Mouse (Mus musculus) thymus, postnatal 25 days (tissue): ENCODE data around the gene Osbpl11.
A peak's percentile ranks its signal among the peaks of the same experiment; 100 is the strongest.

ENCODE experiments used
- DNase-seq: peaks from one replicate; pipeline ENCODE4 v3.0.0; 2022

Gene Osbpl11

DNA sequence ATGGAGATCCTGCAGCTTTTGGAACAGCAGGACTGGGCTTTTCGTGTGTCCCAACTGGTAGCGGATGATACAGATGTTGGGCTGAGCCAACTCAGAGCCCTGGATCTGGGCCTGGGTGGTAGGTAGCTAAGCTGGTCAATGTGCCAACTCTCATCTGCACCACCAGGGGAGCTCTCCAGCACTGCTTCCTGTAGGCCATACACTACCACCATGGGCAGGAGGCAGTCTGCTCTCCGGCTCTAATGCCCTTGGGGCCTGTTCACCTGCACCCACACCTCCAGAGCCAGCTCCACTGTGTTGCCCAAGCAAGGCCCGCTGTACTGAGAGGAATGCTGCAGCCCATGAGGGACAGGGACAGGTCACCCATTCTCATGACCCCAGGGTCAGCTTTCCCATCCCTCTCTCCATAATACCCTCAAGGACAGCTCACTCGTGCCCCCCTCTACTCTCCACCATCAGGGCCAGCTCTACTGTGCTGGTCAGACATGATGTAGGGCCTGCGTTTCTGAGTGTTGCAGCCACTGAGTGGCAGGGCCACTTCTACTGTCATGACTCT lies 59.3 kb downstream of the Osbpl11 start:
- DNase-seq = peak; percentile 25

DNA sequence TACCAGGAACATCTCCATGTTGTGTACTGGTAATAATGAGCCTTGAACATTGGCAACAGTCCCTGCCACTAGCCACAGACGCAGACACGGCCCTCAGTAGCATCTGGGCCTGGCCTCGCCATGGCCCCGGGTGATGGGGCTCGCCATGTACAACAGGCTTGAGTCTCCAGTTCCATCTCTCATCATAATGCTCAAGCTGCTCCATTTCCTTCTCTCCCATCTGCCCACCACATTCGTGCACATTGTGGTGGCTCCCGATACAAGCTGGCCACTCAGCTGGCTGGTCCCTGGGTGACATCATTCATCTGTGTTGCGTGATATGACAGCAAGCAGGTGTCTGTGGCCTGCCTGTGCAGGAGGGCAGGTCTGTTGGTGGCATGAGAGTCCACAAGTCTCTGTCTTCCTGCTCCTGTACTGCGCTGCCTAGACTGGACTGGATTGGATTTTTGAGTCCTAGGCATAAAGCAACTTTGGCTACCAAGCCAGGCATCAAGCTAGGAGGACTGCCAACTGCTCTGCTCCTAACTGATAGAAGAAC lies 60.1 kb downstream of the Osbpl11 start:
- no peak for DNase-seq

DNA sequence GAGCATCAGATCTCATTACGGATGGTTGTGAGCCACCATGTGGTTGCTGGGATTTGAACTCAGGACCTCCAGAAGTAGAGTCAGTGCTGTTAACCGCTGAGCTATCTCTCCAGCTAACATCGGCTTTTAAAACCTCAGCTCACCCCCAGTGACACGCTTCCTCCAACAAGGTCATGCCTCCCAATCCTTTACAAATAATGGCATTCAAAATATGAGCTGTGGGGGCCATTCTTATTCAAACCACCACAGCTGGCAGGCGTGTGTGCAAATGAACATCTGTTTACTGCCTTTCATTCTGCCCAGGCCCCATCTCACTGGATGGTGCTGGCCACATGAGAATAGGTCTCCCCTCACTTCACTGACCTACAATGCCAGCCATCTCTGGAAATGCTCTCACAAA lies 61.7 kb downstream of the Osbpl11 start:
- DNase-seq = no peak

DNA sequence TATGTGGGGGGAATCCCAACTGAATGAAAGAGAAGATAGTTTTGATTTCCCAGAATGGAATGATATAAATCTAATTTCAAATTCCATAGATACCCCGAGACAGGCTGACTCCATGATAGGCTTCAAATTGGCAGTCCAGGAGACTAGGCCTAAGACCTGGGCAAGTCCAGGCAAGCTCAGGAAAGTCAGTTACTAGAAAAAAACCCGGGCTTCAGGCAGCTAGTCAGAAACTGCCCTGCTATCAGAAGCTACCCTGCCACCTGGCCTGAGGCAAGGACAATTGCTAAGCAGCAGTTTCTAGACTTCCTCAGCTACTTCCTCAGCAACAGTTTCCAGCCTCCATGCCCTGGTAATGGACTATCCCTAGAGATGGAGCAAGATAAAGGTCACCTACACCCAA lies 62.1 kb downstream of the Osbpl11 start:
- no peak for DNase-seq

DNA sequence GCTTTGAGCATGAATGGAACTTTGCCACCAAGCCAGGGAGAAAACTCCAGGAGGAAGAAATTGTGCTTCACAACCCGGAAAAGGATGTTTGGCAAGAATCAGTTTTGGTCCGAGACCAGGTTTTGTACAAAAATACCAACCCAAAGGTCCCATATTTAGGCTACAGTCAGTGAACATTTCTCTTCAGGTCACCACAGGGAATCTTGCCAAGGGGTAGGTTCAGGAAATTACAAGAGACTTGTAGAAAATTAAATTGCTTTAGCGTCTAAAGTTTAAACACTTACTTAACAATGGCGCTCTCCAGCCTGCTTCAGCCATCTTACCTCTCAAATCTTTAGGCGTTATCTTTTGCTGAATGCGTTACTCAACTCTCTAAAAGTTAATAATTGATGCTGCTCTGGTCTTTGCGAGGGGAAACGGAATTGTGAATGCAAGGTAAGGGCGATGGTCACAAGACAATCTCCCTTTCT lies 65.8 kb downstream of the Osbpl11 start:
- no peak for DNase-seq

DNA sequence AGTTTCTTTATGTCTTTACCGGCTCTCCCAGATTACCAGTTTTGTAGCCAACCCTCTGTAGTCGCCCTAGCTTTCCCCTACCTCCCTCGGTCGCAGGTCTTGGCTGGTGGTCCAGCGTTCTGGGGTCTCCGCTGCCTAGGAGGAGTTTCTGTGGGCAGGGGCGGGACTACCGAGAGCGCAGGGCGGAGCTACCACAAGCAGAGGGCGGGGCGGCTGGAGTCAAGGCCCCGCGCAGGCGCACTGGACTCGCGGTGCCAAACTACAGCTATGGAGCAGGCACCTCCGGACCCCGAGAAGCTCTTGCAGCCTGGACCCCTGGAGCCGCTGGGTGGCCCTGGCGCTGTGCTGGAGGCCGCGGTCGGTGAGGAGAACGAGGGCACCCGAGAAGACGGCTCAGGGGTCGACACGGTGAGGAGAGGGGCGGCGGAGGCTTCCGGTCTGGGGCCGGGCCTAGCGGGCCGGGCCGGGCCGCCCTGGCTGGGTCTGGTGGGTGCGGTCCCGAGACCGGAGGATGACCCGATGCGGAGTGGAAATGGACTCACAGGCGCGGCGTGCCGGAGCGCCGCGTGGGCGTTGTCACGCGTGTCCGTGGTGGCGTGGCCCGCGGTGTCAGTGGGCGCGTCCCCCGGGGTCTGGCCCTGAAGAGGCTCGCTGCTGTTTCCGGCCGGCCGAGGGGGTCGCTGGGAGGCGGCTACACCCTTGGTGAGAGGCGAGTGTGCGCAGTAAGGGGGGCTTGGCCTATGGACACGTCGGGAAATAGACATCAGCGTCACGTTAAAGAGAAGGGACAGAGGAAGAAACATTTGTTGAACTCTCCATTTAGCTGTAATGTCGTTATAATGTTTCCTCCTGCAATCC lies 66.6 kb downstream of the Osbpl11 start, which contains the start of gene Snx4:
Gene Snx4, plus strand, starts transcription at position 249 of the 858 bp plus-strand sequence.
- peak; percentile 96 for DNase-seq

DNA sequence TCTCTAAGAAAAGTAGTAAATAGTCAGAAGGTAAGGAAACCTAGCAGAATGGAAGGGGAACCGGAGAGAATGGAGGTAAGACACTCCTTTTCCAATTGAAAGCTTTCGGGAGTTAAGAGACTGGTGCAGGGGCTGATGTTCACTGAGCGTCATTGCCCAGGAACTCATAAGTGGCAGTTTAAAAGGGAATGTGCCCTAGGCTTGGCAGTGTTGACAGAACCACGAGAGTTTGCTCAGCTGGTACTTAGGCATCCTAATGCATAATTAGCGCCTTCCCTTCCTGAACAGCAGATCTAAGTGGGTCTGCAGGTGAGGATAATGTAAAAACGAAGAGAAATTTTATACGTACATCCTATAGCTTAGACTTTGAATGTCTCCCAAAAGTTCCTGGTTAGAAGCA lies 70.7 kb downstream of the Osbpl11 start:
- DNase-seq = no peak

DNA sequence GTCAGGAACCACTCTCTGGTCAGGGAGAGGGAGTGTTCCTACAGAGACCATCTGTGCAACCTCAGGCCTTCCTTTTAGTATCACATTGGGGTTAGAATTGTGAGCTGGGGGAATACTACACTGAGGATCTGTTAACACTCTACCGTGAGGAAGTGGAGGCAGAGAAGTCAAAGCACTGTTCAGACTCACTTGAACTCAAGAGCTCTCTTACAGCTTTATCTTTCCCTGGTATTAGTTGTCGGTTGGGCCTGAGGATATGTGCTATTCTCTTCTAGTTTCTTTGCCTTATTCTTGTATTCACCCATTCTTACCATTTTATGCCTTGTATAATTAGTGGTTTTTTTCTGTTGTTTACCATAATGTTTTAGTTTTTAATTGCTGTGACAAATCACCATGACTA lies 73.7 kb downstream of the Osbpl11 start:
- DNase-seq = no peak

DNA sequence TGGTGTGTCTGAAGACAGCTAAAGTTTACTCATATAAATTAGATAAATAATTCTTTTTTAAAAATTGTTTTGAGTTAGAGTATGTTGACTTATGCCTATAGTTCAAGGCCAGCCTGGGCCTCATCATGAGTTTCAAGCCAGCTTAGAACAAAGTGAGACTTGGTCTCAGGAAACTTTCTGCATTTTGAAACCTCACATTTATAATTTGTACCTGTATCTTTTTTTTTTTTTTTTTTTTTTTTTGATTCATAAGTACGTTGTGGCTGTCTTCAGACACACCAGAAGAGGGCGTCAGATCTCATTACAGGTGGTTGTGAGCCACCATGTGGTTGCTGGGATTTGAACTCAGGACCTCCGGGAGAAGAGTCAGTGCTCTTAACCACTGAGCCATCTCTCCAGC lies 75.0 kb downstream of the Osbpl11 start:
- DNase-seq = no peak

DNA sequence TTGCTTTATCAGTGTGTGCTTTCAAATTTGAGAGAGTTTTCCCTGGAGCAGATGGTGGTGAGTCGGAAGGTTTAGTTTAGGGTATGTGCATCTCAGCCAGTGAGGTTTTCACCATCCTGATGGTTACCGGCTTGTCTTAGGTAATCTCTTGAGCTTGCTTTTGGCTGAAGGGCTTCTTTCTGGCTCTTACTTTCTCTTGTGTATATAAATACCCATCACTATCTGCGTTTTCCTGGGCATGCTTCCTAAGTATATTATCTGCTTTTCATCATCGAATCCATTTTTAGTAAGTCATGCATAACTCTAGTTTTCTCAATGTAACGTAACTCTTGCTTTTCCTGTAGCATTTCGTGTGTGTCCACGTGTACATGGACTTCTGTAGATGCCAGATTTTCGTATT lies 76.0 kb downstream of the Osbpl11 start:
- no peak for DNase-seq

DNA sequence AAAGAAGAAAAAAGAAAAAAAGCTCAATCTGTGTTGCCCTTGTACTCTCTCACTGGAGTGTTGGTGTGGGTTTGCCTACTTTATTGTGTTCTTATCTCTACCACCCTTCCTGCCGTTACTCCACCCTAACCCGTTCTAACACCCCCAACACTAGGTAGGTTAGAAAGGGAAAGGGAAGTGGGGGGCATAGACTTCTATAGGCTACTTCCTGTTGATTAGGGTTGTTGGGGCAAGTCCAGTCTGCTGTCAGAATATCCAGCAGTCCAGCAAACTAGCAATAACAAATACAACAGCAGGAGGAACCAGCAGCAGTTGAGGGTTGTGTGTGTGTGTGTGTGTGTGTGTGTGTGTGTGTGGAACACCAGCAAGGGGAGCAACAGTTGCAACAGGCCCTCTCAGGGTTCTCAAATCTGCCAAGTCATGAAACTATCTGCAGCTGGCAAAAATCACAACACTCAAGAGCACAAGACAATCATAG lies 76.8 kb downstream of the Osbpl11 start:
- peak; percentile 14 for DNase-seq

DNA sequence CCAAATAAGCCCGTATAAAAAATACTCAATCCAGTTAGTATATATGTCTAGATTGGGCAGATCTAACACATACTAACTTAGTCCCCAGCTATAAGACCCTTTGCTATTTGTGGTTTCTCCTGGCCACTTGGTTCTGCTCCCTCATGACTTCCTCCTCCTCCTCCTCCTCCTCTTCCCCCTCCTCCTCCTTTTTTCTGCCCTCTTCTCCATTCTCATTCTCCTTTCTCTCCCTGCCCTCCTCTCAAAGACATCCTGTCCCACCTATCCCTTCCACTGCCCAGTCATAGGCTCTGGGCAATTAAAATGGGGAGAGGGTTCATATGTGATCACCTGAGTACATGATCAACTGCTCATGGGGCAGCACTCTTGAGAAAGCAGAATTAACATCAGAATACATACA lies 77.2 kb downstream of the Osbpl11 start:
- DNase-seq = no peak

DNA sequence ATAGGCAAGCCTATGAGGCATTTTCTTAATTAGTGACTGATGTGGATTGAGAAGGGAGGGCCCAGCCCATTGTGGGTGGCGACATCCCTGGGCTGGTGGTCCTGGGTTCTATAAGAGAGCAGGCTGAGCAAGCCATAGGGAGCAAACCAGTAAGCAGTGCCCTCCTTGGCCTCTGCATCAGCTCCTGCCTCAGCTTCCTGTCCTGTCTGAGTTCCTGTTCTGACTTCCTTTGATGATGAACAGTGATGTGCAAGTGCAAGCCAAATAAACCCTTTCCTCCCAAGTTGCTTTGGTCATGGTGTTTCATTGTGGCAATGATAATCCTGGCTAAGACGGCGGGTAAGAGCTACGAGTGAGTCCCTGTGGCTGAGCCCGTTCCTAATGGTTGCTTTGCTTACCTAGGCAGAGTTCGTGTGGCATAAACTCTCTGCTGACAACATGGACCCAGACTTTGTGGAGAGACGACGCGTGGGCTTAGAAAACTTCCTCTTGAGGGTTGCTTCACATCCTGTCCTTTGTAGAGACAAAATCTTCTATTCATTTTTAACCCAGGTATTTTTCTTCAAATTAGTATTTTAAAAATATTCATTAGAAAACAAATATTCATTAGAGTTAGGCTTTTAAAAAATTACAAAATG lies 82.9 kb downstream of the Osbpl11 start:
- DNase-seq = peak; percentile 10

DNA sequence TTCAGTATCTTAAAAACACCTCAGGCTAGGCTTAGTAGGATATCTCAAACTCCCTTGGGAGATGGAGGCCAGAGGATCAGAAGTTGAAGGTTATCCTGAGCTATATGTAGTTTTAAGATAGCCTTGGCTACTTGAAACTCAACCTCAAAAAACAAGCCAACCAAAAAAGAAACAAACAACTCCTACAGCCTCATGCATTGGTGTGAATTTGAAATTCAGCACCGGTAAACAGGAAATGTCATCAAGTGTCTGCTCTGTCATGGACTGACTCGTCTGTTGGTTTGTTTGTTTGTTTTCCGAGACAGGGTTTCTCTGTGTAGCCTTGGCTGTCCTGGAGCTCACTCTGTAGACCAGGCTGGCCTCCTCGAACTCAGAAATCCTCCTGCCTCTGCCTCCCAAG lies 87.0 kb downstream of the Osbpl11 start:
- no peak for DNase-seq

DNA sequence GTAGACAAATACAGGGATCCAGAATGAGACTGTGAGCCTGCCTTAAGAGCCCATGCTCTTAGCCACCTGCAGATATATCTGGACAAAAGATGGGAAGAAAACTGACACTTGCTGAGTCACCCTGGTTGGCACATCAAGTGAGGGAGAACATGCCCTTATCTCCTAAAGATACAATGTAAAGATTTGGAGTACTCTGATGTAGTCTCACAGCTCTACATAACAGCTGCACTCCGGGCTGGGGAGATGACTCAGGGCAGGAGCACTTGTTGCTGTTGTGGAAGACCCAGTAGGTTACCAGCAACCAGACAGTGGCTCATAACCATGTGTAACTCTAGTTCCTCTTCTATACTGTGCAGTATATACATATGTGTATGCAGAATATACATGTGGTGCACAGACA lies 98.2 kb downstream of the Osbpl11 start:
- no peak for DNase-seq

DNA sequence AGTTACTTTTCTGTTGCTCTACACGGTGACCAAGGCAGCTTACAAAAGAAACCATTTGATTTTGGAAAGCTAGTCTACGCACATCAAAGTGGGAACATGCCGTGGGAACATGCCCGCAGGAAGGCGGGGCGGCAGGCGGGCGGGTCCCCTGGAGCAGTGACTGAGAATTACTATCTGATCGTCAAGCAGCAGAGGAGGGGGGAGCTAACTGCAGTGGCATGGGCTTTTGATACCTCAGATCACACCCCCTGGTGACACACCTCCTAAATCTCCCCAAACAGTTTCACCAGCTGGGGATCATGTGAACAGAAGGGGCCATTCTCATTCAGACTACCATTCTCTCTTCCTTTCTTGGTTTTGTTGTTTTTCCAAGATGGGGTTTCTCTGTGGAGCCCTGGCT lies 103.7 kb downstream of the Osbpl11 start:
- no peak for DNase-seq

DNA sequence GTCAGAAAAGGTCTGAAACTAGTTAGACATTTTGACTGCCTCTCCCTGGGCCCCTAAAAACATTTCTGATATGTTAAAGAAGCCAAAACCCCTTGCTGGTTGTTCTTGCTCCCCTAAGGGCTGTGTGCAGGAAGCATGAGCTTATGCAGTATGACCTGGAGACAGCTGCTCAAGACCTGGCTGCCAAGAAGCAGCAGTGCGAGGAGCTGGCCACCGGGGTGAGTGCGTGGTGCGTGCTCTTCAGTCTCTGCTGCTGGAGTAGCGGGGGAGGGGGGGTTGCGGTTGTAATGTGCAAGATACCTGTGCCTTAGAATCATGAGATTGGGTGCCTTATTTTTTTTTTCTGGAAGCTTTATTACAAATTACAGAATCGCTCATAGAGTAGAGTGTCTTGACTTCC lies 105.1 kb downstream of the Osbpl11 start:
- DNase-seq = no peak

DNA sequence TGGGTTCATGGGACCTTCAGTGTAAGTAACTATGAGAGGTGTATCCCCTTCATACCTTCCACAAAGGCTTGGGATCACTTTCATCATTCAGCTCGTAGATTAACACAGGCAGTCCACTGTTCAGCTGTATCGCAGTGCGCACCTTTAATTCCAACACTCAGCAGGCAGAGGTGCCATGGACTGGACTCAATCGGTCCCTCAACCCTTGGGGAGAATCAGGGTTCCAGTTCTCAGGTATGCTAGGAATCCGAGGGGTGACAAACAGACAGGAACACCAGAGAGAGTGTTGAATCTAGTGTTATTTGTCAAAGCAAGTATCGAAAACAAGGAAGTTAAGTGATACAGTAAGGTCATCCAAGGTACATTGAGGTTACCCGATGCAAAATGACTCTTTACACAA lies 107.4 kb downstream of the Osbpl11 start:
- DNase-seq = no peak
